Mouse (Mus musculus) ovary, adult 18-20 months (tissue): ENCODE measurements around the gene Slc22a23.
A peak's percentile ranks its signal among the peaks of the same experiment; 100 is the strongest.

Experiments used
- DNase-seq: peaks from one replicate; pipeline ENCODE4 v3.0.0; 2022; ENCODE audit warnings: low spot score, mixed read lengths

Gene Slc22a23

DNA sequence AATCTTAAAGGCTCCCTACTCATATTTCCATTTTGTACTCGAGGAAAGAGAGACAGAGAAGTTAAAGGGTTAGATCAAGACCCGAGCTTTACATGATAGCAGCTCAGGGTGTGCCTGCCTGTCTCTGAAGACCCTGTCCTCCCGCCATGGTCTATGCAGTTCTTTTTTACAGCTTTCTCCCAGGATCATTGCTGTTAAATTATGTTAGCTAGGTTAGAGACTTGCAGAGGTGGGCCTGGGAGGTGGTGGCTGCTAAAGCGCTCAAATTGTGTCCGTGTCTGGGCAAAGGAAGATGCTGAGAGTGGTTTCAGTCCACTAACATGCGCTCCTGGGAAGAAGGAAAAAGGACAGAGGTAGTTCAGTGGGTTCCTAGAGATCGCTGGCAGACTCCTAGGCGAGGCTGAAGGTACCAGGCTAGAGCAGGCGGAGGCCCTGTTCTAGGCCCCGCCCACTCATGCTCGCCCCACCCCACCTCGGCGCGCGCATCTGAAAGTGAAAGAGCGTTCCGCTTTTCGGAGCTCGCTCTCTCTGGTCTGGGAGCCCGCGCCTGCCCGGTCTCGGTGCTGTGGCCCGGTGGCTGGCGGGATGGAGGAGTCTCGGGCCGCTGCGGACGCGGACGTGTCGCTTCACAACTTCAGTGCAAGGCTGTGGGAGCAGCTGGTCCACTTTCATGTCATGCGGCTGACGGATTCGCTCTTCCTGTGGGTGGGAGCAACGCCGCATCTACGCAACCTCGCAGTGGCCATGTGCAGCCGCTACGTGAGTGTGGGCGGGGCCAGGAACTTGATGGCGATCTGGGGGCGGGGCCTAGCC is 182.3 kb downstream of the Slc22a23 start, which contains the start of gene Psmg4:
Psmg4 (plus strand) TSS at position 474 of the 813 bp plus-strand sequence.
- DNase-seq = peak; percentile 85

DNA sequence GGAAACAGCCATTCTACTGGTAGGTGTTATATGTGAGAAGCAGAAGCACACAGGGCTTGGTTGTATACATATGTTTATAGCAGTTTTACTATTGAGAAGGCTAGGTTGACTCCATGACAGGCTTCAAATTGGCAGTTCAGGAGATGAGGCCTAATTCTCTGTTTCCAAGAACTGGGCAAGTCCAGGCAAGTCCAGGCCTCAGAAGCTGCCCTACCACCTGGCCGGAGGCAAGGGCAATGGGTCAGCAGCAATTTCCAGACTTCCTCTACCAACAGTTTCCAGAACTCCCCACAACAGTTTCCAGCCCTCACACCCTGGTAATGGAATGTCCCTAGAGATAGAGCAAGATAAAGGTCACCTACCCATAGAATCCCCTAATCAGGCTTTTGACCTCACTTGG is 185.1 kb downstream of the Slc22a23 start:
- no peak for DNase-seq

DNA sequence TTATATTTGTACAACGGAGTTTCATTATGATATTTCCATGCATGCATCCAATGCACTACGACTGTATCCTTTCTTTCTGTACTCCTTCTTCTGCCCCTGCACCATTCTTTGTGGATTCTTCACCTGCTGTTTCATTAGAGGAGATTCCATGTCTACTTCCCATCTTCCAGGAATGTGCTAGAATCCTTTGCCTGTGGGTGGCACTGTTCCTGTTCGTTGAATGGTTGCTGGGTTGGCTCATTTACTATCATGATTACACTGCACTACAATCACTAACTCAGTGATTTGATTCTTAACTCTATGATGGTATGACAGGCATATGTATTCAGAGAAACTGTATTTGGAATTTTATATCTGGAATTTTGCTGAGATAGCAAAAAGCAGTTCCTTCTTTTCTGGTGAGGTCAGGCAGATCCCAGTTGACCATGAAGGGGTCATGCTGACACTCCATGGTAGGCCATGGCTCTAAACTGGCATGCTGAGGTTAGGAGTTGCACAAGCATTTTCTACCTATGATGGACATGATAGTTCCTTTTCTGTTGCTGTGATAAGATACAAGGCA is 187.3 kb downstream of the Slc22a23 start:
- no peak for DNase-seq

DNA sequence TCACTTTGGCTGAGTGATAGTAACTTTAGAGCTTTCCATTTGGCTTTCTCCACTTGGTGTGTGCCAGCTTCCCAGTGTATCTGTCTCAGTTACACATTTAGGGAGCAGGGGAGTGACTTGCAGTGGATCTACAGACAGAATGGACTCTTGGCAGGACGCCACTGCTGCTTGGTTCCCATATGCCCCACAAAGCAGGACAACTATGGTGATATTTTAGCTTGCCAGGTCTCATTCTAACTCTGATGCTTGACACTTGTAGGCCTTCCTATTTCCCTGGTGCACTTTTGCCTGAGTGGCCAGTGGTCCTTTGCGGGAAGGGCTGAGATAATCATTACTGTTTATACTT is 188.2 kb downstream of the Slc22a23 start:
- no peak for DNase-seq

DNA sequence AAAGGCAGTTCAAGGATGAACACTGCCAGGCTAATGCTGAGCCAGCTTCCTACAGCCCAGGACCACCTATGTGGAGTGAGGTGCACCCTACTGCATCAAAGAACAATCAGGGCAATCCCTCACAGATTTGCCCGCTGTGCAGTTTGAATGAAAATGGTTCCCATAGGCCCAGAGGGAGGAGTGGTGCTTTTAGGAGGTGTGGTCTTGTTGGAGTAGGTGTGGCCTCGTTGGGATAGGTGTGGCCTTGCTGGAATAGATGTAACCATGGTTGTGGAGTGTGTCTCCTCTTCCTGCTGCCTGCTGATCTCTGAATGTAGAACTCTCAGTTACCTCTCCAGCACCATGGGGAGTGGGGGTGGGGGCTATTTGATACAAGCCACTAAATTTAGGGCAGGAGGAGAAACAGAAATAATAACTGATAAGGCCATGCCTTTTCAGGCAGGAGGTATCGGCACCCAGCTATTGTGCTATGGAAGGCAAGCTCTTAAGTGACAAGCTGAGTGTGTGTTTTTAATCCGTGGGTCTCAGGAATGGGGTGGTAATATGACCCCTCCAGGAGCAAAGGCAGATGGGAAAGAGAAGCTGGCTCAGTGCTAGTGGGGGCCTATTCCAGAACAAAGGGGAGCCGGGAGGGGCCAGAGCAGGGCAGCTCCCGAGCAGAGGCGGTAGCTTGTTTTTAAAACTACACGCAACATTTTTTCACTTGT is 188.7 kb downstream of the Slc22a23 start:
- DNase-seq = no peak

DNA sequence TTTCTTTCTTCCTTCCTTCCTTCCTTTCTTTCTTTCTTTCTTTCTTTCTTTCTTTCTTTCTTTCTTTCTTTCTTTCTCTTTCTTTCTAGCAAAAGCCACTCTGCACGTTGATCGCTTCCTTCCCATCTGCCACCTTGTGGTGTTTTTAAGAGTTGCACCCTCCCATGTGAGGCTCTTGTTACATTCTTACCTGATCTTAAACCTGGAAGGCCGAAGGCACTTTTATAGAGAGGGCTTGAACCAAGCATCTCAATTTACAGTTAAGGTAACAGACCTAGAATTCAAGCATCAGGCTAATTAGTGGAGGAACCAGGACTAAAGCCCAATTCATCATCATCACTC is 190.1 kb downstream of the Slc22a23 start:
- DNase-seq = no peak

DNA sequence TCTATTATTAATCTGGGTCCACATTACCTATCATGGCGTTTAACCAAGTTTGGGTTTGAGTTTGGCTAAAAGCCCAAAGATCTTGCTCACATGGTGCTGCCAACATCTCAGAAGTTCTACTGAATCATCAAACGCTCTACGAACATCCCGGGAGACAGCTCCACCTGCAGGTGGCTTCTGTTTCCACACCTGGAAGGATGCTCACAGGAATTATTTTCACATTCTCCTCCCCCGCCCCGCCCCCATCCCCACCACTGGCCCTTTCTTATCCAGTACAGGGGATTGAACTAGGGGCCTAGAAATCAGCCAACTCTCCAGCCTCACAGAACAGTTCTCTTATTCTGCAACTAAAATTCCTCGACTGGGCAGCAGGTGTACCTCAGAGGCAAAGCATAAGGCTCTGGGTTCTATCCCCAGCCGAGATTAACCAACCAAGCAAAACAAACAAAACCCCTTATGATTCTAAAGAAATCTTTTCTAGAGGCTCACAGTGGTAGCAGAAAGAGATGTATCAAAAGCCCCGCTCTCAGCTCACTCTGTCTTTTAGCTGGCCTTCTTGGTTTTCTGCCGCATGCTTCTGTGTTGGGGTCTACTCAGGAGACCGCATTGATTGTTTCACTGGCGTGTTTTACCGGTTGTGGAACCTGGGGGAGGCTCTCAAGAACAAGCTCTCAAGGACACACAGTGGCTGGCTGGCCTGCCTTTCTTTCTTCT is 190.6 kb downstream of the Slc22a23 start:
- no peak for DNase-seq

DNA sequence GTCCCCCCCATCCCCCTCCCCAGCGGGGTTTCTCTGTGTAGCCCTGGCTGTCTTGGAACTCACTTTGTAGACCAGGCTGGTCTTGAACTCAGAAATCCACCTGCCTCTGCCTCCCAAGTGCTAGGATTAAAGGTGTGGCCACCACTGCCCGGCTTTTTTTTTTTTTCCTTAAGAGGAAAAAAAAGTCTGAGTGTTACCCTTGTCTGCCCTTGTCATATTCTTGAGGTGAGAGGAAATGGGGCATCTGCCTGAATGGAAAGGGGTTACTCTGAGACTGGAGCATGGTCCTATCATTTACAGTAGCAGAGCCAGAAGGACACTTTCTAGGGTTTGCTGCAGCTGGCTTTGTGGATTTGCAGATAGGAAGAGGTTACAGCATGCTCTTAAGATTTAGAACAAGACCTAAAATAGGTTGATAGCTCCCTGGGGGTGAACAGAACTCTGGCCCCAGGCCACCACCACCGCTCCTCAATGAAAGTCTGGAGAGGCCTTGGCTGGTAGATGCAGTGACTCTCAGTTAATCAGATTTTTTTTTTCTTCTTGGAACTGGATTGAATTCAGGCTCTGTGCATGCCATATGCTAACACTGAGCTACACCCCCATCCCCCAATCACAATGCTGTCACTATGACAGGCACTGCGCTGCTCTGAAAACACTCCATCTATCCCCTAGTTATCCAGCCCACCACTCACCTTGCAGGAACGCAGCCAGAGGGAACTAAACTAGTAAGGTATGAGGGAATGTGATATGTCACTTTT is 191.5 kb downstream of the Slc22a23 start:
- DNase-seq = no peak

DNA sequence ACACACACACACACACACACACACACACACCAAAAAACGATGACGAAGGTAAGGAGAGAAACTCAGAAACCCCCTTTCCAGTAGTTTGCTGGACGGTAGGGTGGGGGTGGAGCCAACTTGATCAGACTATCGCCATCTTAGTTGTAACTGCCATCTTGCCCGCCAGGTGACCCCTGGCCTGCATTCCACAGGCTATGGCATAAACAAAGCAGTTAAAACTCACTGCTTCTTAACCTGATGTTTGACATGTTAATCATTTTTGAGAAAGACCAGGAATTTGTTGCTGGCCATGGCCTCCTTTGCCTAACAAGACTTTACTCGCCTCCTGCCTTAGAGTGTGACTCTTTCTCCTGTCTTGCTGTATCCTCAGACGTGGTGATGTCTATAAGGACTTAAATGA is 192.3 kb downstream of the Slc22a23 start:
- DNase-seq = no peak

DNA sequence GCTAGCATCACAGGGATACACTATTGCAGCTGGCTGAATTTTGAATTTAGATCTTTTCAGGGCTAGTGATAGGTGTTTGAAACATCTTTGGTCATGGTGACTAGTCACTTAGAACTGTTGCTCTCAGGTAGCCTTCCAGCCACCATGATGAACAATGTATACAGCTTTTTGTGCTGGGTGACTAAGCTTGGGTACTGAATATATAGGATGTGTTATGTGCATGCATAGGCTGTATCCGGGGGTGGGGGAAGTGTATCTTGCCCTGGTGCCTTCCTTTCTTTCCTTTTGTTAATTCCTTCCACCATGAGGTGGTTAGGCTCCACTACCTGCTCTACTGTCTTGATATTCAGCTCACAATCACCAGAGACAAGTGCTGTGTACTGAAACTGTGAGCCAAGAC is 193.6 kb downstream of the Slc22a23 start:
- no peak for DNase-seq

DNA sequence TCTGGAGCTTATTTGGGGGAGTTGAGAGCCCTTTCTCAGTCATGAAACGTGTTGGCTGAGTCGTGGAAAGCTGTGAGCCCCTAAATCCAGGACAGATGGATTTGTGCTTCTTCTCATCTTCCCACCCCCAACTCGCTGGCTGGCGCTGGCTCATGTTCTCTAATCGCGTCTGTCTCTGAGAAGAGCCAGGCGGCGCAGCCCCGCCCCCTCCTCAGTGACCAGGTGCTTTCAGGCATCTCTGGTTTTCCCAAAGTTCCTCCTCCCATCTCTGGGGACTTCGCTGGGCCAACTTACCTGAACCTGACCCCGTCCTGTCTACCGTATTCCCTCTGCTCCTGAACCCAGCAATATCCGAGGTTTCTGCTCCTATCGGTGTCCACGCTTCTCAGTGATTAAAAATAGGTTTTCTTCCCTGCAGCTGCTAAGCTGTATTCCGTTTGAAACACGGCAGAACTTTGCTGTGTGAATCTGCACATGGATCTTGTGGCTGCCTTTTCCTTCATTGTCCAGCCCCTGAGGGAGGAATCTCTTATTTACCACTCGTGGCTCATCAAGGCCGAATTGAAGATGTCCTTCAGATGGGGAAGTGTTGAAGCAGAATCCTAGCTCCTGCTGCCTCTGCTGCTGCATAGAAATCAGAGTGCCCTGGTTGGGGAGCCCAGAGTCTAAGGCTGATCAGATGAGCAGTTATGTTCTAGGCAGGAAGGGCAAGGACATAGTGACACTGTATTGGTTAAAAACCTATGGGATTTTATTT is 194.5 kb downstream of the Slc22a23 start:
- no peak for DNase-seq

DNA sequence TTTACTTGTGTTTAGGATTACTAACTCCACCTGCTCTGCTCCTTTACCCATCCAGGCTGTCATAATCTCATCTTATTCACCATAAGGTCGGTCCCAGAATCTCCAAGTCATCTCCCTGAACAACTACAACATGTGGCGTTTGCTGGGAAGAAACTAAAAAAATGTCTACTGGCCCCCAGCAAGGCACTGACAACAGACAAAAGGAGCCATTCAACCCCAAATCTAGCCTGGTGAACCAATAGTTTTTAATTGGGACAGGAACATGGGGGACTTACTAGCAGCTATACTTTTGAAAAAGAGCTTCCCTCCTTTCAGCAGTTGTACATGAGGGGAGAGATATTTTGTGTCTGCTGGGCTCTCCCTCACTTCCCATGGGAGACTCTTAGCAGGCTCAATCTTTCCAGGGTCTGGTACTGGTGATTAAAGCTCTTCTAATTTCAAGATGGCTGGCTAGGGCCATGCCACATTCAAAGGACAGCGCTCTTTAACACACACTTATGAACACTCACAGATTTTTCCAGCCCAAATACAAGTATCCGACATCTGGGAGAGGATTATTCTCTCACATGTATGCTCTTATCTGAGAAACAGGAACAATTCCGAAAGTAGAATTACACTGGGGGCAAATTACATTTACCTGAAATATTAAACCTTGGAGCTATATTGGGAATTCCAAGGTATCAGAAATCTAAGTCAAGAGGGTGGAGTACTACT is 195.4 kb downstream of the Slc22a23 start:
- DNase-seq = no peak

DNA sequence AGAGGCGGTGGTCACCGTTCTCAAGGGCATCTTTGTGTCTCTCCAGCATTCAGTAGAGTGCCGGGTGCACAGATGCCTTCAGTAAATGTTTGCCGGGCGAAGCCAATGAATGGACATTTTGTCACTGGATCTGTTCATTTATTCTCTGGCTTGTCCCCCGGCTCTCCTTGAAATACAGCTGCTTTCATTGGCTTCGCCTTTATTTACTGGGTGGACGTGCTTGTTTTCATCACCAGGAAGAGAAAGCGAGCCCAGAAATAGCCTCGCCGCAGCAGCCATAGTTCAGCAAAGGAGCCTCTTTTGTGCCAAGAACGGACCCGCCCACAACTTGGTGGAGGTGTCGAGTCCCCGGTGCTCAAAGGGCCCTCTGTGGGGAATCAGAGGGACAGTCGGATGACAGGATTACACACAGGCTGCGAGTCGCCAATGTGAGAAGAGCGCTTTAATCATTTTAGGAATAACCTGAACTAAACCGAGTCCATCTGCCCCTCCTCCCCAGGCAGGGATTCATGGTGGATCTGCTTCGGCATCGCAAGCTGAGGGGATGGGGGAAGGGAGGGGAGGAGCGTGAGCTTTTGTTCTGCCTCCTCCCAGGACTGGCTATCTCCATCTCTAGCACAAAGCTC is 196.1 kb downstream of the Slc22a23 start:
- DNase-seq = peak; percentile 53

DNA sequence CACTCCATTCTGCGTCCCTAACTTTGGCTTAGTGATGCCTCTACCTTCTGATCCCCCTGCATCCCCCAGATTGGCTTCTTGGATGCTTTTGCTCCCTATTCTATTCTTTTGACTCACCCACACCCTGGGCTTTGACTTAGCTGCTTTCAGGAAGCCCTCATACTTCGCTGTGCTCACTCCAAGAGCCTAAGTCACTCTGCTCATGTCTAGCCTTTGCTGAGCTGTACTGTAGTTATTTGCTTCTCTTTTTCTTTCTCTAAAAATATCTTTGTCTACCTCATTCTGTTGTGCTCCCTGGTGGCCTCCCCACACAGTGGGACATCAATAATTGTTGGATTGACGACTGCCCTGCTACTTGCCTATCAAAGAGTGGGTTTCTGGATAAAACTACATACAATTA is 196.8 kb downstream of the Slc22a23 start:
- no peak for DNase-seq

DNA sequence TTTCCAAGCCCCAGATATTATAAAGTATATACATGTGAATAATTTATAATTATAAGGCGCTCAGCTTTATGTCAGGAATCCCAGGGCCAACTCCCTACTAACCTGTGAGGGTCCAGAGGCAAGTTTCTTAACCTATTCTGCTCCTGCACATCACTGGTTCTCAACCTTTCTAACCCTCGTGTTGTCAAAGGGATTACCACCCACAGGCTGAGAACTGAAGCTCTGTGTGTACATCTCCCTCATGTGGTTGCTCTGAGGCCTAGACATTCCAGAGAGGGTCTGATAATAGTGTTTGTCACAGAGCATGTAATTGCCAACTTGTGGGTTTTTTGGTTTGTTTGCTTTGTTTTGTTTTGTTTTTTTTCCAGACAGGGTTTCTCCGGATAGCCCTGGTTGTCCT is 198.1 kb downstream of the Slc22a23 start:
- DNase-seq = no peak

DNA sequence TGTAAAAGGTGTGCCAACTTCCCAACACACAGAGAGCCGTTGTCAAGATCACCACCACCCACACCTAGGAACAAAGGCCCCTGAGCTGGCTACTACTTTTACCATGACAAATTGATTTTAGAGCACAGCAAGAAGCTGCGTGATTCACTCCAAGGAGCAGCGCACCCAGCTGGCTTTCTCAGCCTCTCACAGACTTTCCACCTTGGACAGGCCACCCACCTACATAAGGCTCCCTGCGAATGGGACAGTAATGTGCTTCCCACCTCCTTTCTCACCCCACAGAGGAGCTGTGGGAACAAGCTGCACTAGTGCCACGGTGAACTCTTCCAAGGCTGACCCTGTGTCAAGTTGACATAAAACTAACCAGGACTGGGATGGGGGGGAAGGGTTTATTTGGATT is 201.6 kb downstream of the Slc22a23 start:
- no peak for DNase-seq

DNA sequence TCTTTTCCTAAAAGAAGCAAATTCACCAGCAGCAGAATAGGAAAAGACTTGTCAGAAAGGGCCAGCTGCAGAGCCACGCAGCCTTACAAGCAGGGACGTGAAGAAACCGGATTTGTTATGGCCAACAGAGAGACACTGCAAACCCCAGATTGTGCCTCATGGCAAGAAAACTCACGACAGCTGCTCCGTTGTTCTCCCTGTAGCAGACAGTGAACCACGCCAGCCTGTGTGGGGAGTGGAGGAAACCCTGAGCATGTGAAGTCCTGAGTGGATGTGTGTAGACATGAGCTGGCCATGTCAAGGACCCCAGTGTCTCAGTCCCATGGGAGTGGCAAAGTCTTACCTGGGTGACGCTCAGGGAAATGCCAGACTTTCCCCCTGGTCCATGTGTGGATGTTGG is 208.4 kb downstream of the Slc22a23 start:
- DNase-seq = no peak

DNA sequence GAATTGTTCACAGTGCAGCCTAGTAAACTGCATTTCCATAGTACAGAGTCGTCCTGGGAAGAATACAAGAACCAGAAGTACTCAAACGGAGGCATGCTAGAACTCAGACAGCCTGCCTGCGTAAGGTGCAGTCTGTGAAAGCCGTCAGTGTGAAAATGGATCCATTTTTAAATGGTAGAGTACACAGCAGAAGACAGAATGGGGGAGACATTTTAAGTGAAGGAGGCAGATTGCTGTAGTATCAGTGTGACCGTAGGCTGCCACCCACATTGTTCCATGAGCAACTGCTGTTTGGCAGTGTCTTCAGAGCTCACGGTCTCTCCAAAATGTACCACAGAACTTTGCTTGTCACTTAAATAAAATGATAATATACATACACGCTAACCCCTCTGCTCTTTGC is 210.7 kb downstream of the Slc22a23 start:
- DNase-seq = no peak

DNA sequence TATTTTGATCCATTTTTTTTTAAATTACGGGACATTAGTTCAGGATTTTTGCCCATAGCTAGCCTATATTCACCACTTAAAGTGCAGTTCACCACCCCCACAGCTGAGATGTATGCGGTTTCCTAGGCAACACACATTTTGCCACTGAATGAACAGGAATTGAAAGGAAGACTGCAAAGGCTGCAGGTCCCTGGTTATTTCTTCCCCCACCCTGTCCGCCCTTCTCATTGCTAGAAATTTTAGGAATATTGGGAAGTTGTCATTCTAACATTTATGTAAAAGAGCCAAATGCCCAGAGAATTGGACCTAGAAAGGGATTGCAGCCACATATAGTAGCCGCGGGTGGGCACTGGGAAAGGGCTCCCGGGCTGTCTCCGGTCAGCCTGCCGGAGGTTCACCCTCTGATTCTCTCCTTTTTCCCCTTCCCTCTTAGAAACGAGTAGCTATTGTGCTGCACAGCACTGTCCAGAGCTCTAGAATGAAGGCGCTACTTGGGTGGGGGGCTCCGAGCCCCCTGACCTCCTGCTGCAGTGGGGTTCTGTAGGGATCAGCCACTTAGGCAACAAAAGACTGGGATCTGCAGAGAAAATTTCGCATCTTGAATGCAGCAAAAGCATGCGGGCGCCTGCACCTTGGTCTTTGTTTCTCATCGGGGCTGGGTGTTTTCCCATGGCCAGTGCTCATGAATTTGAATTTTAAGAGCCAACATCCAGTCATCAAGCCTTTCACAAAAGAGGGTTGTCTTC is 211.5 kb downstream of the Slc22a23 start:
- DNase-seq = no peak
